Mouse (Mus musculus) 416B (cell line): ENCODE measurements around the gene Rps6ka1.

Experiments
- DNase-seq: peaks from one replicate; pipeline ENCODE4 v3.0.0; 2011; ENCODE audit warnings: low read depth

Gene Rps6ka1

DNA sequence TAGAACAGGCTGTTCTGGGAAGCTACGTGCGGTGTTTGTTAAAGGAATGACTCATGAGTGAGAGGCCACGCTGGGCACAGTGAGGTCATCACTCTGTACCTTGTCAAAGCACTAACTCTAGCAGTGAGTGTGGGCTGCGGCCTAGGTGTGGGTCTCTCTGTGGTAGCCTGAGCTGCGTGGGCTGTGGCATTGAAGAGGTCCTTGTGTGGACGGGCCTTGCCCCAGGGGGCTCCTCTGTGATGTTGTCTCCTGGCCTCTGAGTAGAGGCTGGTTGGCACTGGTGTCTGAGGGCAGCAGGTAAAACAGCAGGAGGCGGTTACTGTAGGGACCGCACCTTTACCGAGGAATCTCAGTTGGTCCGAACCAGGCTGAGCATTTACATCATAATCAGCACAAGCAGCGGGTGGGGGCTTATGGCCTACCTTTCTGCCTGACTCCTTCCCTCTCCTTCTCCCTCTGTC is 9.9 kb upstream of the Rps6ka1 start:
- peak; percentile 56 for DNase-seq

GRCm38 (mm10) chr4:133896984-133897383 is 9.4 kb upstream of the Rps6ka1 start:
- DNase-seq, result no peak

DNA sequence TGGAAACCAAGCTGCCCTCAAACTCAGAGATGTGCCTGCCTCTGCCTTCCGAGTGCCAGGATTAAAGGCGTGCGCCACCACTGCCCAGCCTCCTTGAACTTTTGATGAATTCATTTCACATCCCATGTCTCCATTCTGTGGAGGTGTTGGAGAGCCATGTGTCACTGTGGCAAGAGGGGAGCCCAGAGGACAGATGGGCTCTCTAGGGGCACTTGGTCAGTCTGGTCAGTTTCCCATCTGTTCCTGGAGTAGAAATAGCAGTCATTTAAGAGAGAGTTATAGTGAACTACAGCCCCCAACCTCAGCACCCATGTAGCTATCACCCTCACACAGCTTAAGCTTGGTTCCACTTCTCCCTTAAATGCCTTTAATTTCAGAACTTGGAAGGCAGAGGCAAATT is 8.4 kb upstream of the Rps6ka1 start:
- no peak for DNase-seq

- no peak for DNase-seq
Observed at GRCm38 (mm10) chr4:133887249-133887648, 348 bp downstream of the Rps6ka1 start.

DNA sequence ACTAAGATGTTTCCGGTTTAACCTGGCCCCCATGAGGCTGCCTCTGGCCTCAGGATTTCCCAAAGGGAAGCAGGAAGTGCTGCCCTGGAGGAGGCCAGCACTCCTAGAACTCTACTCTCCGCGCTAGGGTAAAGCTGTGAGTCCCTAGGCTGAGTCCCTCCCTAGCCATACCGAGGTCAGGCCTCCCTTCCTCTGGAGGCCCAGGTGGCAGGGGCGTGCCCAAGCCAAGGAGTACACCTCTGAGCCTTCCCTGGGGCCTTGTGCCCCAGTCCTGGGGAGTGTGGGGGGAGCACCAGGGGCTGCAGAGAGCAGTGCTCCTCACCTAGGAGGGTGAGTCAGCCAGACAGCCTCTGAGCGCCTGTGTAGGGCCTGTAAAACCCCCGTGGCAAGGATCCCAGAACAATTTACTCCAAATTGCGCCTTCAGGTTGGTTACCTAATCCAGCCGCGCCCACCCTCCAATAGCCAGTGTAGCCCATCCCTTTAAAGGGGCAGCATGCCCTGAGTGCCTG is 1.6 kb downstream of the Rps6ka1 start:
- no peak for DNase-seq

DNA sequence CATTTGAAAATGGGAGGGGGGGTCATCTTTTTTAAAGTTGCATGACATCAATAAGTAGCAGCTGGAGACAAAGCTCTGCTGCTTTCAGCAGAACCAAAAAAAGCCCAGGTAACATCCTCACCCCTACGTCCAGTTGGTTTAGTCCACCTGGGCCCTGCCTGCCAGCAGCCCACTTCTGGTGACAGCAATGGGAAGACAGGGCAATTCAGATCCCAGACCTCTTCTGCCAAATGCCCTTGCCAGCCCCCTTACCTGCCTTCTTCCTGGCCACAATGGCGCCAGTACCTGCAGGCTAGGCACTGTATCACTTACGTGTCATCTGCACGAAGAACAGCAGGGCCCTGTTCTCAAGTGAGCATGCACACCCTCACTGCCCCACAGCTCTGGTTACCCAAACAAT is 2.3 kb downstream of the Rps6ka1 start:
- no peak for DNase-seq

DNA sequence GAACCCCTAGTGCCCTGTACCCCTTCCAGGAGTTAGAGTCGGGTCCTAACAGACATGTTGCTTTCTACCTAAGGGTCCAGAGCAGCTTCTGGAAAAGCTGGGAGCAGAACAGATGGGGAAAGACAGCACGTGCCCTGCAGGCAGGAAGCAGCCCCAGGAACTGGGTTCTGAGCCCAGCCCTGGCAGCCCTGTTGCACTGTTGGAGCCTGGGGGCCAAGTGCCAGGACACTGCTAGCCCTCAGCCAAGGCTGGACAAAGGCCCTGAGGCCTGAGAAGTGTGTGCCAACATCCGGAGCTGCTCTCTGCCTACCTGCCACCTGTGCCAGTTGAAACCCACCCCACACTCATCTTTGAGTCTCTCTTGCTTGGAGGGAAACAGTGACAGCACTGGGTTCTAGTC is 2.7 kb downstream of the Rps6ka1 start:
- DNase-seq, result no peak

DNA sequence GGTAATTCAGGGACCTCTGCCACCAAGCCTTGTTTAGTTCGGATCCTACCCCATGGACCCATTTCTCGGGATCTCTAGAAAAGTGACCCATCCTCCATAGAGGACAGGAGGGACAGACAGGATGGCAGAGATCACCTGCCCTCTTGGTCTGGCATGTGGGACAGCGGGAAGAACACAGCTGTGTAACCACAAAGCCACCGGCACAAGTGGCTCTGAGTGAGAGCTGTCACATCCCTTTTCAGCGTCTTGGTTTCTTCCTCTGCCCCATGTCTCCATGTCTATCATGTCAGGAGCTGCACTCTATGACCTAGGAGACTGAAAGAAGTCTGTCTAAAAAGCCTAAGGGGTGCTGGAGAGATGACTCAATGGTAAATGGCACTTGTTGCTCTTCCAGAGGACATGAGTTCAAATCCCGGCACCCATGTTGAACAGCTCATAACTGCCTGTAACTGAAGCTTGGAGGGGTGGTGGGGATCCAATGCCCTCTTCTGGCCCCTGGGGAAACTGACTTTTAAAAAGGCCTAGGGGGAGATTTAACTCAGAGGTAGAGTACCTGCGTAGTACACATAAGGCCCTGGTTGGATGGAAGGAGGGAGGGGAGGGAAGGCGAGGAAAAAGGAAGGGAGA is 3.4 kb downstream of the Rps6ka1 start:
- no peak for DNase-seq

- DNase-seq, result no peak
Observed at GRCm38 (mm10) chr4:133881851-133882250, 5.7 kb downstream of the Rps6ka1 start.

GRCm38 (mm10) chr4:133881399-133881798 is 6.2 kb downstream of the Rps6ka1 start:
- DNase-seq, result no peak

DNA sequence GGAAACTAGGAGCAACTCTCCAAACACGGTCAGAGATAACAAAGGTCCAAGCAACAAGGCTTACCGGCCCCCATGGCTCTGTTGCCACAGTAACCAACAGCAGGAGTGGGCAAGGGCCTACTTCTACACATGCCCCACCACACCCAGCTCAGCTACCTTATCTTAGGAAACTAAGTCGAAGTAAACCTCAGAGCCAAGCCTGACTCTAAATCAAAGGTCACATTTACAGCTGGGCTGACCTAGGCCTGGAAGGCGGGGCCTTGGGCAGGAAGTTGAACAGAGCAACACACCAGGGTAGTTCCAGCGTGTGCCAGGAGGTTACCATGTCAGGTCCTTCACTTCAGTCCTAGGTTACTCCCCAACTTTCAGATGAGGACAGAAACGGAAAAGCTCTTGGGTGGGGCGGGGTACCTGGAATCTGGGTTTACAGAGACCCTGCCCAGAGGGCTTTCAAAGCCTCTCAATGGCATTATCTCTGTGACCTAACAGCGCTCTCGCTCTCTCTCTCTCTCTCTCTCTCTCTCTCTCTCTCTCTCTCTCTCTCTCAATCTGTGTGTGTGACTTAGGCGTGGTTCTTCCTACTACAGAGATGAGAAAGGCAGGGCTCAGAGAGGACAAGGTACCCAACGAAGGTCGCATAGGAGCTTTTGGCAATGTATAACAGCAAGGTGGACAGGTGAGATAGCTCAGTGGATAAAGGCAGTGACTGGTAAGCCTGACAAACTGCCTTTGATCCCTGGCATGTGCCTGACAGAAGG is 8.3 kb downstream of the Rps6ka1 start:
- DNase-seq, result peak; percentile 61

GRCm38 (mm10) chr4:133877850-133878755 is 9.5 kb downstream of the Rps6ka1 start:
- DNase-seq, result peak; percentile 60

DNA sequence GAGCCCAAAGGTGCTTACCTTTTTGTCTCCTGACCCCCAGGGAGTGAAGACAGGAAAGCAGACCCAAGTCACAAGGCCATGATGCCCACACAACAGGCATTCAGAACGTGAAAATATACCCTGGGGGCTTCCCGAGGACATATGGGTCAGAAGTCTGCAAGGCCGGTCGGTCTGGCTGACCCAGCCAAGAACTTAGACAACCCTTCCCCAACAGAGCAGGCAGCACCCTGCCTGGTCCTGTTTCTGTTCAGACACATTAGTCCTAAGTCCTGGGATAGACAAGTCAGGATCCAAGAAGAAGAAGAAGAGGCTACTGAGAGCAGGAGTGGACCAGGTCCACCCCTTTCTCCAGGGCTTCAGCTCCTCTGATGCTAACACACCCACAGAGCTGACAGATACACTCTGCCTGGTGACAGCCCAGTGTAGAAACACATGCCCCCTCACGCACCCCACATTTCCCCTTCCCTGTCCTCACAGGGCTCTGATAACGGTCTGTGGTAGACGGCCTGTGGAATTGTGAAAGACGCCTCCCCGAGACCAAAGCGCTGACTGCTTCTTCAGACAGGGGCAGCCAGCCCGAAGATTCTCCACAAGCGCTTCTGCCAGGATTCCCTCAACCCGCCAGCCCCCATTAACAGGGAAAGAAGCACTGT is 12.6 kb downstream of the Rps6ka1 start:
- peak; percentile 78 for DNase-seq

- DNase-seq, result peak; percentile 62
Observed at GRCm38 (mm10) chr4:133873926-133874864, 13.4 kb downstream of the Rps6ka1 start.

DNA sequence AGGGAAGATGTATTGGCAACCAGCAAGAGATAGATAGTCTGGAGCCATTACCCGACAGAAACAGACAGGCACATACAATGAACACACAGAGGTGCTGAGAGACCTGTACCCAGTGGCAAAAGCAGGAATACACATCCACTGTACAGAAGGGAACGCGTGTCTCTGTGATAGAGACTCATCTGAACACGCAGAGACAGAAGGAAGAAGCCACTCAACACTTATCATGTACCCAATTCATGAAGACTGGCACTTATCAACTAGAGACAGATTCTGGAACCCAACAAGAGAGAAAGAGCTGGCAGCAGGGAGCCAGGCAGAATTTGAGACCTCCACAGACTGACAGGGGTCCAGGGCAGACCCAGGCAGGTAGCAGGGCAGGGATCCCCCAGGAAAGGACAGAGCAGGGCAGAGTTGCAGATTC is 14.2 kb downstream of the Rps6ka1 start:
- DNase-seq, result no peak

DNA sequence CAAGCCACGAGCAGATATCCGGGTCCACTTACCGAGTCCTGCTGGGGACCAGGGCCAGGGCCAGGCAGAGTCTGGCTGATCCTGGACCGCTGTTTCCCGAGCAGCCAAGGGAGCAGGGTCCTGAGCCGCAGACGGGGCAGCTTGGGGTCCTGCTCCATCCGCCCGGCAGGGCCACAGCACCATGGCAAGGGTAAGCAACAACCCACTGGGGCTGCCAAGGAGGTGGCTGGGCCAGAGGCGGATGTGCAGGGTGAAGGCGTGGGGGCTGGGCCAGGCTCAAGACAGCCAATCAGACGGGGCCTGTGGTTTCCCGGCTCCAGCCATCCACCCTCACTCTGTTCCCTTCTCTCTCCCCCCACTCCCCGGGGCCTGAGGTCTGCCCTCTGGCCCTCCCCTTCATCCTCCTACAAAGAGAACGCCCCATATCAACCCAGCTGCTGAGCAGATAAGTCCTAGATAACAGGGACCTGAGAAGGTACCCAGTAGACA is 14.7 kb downstream of the Rps6ka1 start:
- peak; percentile 95 for DNase-seq

DNA sequence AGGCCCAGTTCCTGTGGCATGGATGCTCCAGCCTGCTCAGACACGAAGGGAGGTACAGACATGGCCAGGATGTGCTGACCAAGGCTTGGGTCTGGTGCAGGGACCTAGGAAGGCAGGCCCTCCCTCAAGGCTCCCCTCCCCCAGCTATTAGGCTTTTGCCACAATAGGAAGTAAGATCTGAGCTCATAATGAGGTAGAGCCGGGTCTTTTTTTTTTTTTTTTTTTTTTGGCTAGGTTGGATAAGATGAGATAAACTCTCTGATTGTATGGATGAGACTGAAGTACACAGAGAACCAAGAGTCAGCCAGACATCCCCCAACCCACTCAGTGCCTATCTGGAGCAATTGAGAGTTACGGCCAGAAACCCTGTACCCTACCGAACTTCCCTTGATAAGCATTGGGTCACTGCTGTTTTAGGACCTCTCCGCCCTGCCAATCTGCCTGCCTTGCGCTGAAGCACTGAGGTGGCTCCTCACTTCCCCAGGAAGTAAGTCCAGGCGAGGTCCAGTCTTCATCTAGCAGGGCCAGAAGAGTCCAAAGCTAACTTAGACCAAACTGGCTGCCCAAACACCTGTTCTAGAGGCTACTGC is 15.3 kb downstream of the Rps6ka1 start:
- peak; percentile 34 for DNase-seq

- no peak for DNase-seq
Observed at GRCm38 (mm10) chr4:133865231-133865630, 22.4 kb downstream of the Rps6ka1 start.

- DNase-seq, result peak; percentile 40
Observed at GRCm38 (mm10) chr4:133864380-133864981, 23.1 kb downstream of the Rps6ka1 start.
